Mouse (Mus musculus) thymus, adult 2 months (tissue): ENCODE results near the gene Sgpl1.

ENCODE experiments used
- CTCF ChIP-seq: fragments of 200-500 bp; IDR thresholded peaks from 2 replicates; pipeline ENCODE4 v1.5.1; 2012; ENCODE audit warnings: mild to moderate bottlenecking, control low read depth, low read length, moderate library complexity, borderline replicate concordance; ENCODE audit not compliant: control insufficient read depth, poor library complexity, insufficient read depth; ENCODE audit errors: extremely low read depth
- POLR2A ChIP-seq: fragments of 200-500 bp; IDR thresholded peaks from 2 replicates; pipeline ENCODE4 v1.6.1; 2012; ENCODE audit warnings: mild to moderate bottlenecking, low read length, control low read depth, moderate library complexity; ENCODE audit not compliant: control insufficient read depth, poor library complexity, insufficient read depth; ENCODE audit errors: extremely low read depth

DNA sequence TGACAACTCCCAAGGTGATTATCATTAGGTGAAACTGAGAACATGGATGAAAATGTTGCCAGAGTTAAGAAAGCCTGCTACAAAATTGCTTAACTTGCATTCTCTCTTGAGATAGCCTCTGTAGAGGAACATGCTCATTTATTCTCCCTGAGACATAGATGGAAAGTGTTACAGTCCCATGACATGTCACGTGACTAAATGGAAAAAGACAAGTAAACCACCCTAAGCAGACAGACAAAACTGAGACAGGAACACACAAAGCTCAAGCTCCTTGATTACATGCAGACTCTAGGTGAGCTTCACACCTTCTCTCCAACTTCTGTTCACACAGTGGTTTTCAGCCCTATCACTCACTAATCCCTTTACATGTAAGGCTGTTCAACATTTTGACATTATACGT is 4.2 kb downstream of the Sgpl1 start:
- TF ChIP-seq CTCF (no peak), POLR2A (no peak)
